Mouse (Mus musculus): ENCODE measurements around the gene Fibp. TPM values are rescaled to one million over a fixed set of nuclear protein-coding genes. Genes with fewer than 3 reads are reported as not detected.

Fibp gene
- polyA plus RNA-seq, 1 experiment from 2014 or later: 108 TPM

Other genes with a start within 250 kb of the Fibp start
- 15.5 and 18.0 TPM in 2 replicates for gene Pacs1, start 187.5 kb upstream of the Fibp start, polyA plus RNA-seq (2015; fragmentation: Nextera tagmentation; extraction: Ambion mirVana)
- gene Sf3b2, start 165.2 kb upstream of the Fibp start, polyA plus RNA-seq (2015; fragmentation: Nextera tagmentation; extraction: Ambion mirVana): 210 and 211 TPM in 2 replicates
- 7.3 and 7.7 TPM in 2 replicates for gene Gal3st3, start 162.3 kb upstream of the Fibp start, polyA plus RNA-seq (2015; fragmentation: Nextera tagmentation; extraction: Ambion mirVana)
- gene Catsper1, start 124.9 kb upstream of the Fibp start, polyA plus RNA-seq (2015; fragmentation: Nextera tagmentation; extraction: Ambion mirVana): not detected in 2 replicates
- gene Cst6, start 111.0 kb upstream of the Fibp start, polyA plus RNA-seq (2015; fragmentation: Nextera tagmentation; extraction: Ambion mirVana): 1.00 and 2.1 TPM in 2 replicates
- gene Eif1ad, start 93.9 kb upstream of the Fibp start, polyA plus RNA-seq (2015; fragmentation: Nextera tagmentation; extraction: Ambion mirVana): 44.5 and 45.2 TPM in 2 replicates
- 441 and 465 TPM in 2 replicates for gene Banf1, start 93.4 kb upstream of the Fibp start, polyA plus RNA-seq (2015; fragmentation: Nextera tagmentation; extraction: Ambion mirVana)
- gene Sart1, start 71.9 kb upstream of the Fibp start, polyA plus RNA-seq (2015; fragmentation: Nextera tagmentation; extraction: Ambion mirVana): 49.6 and 54.7 TPM in 2 replicates
- gene Tsga10ip, start 58.1 kb upstream of the Fibp start, polyA plus RNA-seq (2015; fragmentation: Nextera tagmentation; extraction: Ambion mirVana): 1.6 and 2.1 TPM in 2 replicates
- 219 and 232 TPM in 2 replicates for gene Drap1, start 35.6 kb upstream of the Fibp start, polyA plus RNA-seq (2015; fragmentation: Nextera tagmentation; extraction: Ambion mirVana)
- 34.6 and 41.8 TPM in 2 replicates for gene AI837181, start 35.5 kb upstream of the Fibp start, polyA plus RNA-seq (2015; fragmentation: Nextera tagmentation; extraction: Ambion mirVana)
- gene Fosl1, start 13.1 kb upstream of the Fibp start, polyA plus RNA-seq (2015; fragmentation: Nextera tagmentation; extraction: Ambion mirVana): 0.16 TPM in 1 of 2 replicates, not detected in the other
- 7.6 and 8.0 TPM in 2 replicates for gene Ccdc85b, start 2.7 kb upstream of the Fibp start, polyA plus RNA-seq (2015; fragmentation: Nextera tagmentation; extraction: Ambion mirVana)
- gene Ctsw, start 7.9 kb downstream of the Fibp start, polyA plus RNA-seq (2015; fragmentation: Nextera tagmentation; extraction: Ambion mirVana): 3.1 and 7.4 TPM in 2 replicates
- 62.7 and 76.1 TPM in 2 replicates for gene Efemp2, start 13.3 kb downstream of the Fibp start, polyA plus RNA-seq (2015; fragmentation: Nextera tagmentation; extraction: Ambion mirVana)
- gene Mus81, start 27.8 kb downstream of the Fibp start, polyA plus RNA-seq (2015; fragmentation: Nextera tagmentation; extraction: Ambion mirVana): 50.1 and 52.9 TPM in 2 replicates
- 1,696 and 1,829 TPM in 2 replicates for gene Cfl1, start 29.8 kb downstream of the Fibp start, polyA plus RNA-seq (2015; fragmentation: Nextera tagmentation; extraction: Ambion mirVana)
- gene 1700020D05Rik, start 43.2 kb downstream of the Fibp start, polyA plus RNA-seq (2015; fragmentation: Nextera tagmentation; extraction: Ambion mirVana): not detected in 2 replicates
- gene Snx32, start 49.9 kb downstream of the Fibp start, polyA plus RNA-seq (2015; fragmentation: Nextera tagmentation; extraction: Ambion mirVana): 17.2 and 18.3 TPM in 2 replicates
- gene Ovol1, start 100.0 kb downstream of the Fibp start, polyA plus RNA-seq (2015; fragmentation: Nextera tagmentation; extraction: Ambion mirVana): 0.54 and 0.61 TPM in 2 replicates
- 3.8 and 4.0 TPM in 2 replicates for gene Ap5b1, start 107.4 kb downstream of the Fibp start, polyA plus RNA-seq (2015; fragmentation: Nextera tagmentation; extraction: Ambion mirVana)
- 76.7 and 80.0 TPM in 2 replicates for gene Rnaseh2c, start 141.3 kb downstream of the Fibp start, polyA plus RNA-seq (2015; fragmentation: Nextera tagmentation; extraction: Ambion mirVana)
- gene Kat5, start 149.6 kb downstream of the Fibp start, polyA plus RNA-seq (2015; fragmentation: Nextera tagmentation; extraction: Ambion mirVana): 30.3 and 31.8 TPM in 2 replicates
- gene Rela, start 176.9 kb downstream of the Fibp start, polyA plus RNA-seq (2015; fragmentation: Nextera tagmentation; extraction: Ambion mirVana): 37.7 and 38.2 TPM in 2 replicates
- gene Sipa1, start 203.1 kb downstream of the Fibp start, polyA plus RNA-seq (2015; fragmentation: Nextera tagmentation; extraction: Ambion mirVana): 23.5 and 24.9 TPM in 2 replicates
- gene Map3k11, start 228.1 kb downstream of the Fibp start, polyA plus RNA-seq (2015; fragmentation: Nextera tagmentation; extraction: Ambion mirVana): 24.4 and 26.8 TPM in 2 replicates
- gene Pcnx3, start 228.3 kb downstream of the Fibp start, polyA plus RNA-seq (2015; fragmentation: Nextera tagmentation; extraction: Ambion mirVana): 11.5 and 13.4 TPM in 2 replicates
- gene Kcnk7, start 243.8 kb downstream of the Fibp start, polyA plus RNA-seq (2015; fragmentation: Nextera tagmentation; extraction: Ambion mirVana): 0.18 and 0.24 TPM in 2 replicates